Mouse (Mus musculus) embryo, embryonic 10 days (tissue): ENCODE data around the gene Abca7.
"Not testable (repeated sequence)": the region's sequence is repeated elsewhere in the genome, so short reads cannot be mapped to it uniquely, and the experiment has no call there.

ENCODE experiments used
- DNase-seq: peaks from one replicate; pipeline ENCODE4 v3.0.0-alpha.2; 2015; ENCODE audit warnings: low spot score

Gene Abca7

DNA sequence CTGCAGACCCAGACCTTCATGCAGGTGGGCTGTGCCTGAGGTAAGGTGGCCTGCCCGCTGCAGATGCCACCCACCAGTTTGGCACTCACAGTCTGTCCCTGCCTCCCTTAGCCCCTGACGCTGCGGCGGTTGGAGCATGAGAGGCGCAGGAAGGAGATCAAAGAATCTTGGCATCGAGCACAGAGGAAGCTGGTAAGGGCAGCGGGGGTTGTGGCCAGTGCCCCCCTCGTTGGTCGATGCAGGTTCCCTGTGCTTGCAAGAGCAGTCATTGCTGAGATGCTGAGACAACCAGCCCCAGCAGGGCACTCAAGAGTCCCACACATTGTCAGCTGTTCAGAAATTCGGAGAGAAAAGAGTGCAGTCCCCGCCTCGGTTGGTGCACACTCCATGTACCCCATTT, 25.9 kb downstream of the Abca7 start:
- DNase-seq: no peak

- no peak for DNase-seq
These were observed 26.5 kb downstream of the Abca7 start for GRCm38 (mm10) chr10:80022806-80023205.

- no peak for DNase-seq
These were observed 27.5 kb downstream of the Abca7 start for GRCm38 (mm10) chr10:80023758-80024157.

DNA sequence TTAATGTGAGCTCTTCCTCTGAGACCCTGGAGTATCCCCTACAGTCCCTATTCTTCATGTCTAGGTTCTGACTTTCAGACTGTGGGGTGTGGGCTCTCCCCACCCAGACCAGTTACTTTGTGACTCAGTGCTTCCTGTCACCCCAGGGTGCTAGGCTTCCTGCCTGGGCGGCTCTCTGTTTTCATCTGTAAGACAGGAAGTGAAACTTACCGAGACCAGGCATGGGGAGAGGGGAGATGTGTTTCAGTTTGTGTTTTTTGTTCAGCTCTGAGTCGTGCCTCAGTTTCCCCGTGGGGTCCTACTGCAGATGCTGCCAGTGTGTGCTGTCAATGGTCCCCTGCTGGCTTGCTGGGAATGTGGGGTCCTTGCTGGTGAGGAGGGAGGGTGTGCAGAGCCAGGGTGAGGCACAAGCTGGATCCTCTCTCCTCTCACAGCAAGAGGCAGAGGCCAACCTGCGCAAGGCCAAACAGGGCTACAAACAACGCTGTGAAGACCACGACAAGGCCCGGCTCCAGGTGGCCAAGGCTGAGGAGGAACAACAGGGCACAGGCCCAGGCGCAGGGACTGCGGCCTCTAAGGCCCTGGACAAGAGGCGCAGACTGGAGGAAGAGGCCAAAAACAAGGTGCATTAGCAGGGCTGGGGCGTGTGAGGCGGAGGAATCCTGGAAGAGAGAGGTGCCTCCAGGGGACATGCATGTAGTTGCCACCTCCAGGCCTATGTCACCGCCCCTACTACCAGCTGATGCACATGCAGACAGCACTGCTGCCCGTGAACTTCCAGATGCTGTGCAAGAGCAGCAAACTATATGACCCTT, 28.1 kb downstream of the Abca7 start:
- no peak for DNase-seq

DNA sequence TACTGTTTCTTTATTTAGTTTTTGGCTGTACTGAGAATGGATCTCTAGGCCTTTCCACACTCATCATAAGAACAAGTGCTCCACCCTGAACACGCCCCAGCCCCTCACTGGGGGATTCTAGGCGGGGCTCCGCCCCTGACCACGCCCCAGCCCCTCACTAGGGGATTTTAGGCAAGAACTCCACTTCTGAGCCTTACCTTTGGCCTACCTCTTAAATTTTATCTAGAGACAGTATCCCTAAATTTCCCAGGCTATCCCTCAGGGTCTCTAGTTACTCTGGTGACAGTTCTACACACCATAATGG, 28.7 kb downstream of the Abca7 start:
- no peak for DNase-seq

GRCm38 (mm10) chr10:80025463-80025862, 29.2 kb downstream of the Abca7 start:
- no peak for DNase-seq

GRCm38 (mm10) chr10:80025889-80026288, 29.6 kb downstream of the Abca7 start:
- DNase-seq: peak; percentile 65

DNA sequence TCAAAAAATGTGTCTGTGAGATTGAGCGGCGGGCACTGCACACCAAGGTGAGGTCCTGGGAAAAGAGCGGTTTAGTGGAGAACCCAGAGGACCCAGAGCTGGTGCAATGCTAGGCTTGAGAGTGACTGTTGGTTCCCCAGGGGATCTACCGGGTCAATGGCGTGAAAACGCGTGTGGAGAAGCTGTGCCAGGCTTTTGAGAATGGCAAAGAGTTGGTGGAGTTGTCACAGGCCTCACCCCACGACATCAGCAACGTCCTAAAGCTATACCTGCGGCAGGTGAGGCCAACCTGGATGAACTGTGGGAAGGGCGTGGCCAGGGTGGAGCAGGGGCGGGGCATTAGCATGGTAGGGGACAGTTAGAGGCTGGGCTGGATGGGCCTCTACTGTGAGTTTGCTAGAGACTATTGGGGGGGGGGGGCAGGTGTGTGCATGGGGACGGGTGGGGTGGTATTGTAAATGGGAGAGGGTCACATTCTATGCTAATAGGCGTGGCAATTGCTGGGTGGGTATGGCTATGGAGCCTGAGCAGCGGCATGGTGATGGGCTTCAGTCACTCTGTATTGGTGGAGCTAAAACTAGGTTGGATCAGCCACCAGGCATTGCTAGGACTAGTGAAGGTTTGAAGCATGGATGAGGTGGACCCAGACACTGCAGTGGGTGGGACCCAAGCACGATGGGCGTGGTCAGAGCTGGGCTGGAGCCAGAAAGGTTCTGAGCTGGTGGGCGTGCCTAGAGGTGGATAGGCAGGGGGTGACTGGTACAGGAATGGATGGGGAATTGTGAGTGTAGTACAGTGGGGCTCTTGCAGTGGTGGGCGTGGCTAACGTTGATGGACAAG, 31.6 kb downstream of the Abca7 start:
- no peak for DNase-seq

- no peak for DNase-seq
These were observed 32.2 kb downstream of the Abca7 start for GRCm38 (mm10) chr10:80028521-80028846.

DNA sequence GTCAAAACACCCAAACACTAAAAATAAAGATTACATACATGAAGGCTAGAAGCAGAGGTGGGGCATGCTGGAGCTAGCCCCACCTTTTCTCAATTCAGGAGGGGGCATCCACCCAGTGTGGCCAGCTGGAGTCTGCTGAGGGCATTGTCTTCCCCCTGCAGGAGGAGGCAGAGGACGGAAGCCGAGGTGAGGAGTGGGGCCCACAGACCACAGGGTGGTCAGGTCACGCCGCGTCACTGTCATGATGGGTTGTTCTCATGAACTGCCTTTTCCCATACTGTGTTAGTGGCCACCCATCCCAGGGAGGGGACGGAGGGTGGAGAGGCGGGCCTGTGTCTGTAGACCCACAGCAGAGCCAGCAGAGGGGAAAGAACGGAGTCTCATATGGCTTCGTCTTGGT, 33.9 kb downstream of the Abca7 start:
- DNase-seq: no peak

DNA sequence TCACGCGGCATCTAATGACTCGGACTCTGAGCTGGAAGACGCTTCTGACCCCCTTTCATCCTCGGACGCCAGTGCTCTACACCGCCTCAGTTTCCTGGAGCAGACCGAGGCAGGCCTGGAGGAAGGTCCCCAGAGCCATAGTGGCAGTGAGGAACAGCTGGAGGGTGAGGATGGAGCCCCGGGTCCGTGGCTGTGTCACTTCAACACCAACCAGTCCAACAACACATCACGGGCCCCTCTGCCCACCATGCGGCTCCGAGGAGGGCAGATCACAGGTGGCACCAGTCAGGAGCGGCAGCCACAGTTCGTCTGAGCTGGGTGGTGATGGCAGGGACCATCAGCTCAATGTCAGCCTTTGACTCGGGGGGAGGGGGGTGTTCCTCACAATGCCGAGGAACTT, 34.4 kb downstream of the Abca7 start:
- DNase-seq: no peak

DNA sequence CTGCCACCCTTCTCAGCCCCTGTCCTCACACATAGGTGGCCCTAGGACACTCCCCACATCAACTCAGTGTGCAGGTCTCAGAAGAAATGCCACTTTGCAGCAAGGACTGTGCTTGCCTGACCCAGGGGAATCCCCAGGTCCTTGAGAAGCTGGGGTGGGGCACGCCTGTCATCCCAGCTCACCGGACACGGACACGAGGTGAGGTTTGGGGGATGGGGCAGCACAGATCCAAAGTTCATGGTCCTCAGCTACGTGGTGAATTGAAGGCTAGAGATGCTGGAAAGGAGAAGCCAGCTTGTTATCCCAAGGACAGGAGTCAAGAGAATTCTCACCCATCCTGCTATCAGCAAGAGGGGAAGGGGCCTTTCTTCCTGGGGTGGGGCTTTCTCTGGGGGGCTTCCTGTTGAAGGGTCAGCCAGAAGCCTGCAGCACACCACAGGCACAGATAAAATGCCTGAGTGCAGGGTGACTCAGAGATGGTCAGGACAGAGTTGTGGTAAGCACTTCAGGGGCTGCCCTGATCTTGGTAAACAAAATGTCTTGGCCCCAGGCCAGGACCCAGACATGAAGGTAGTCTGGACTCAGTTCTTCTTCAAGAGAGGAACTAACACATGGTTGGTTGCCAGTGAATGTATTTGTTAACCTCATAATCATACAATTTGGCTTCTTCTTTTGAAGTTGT, 36.6 kb downstream of the Abca7 start:
- DNase-seq: no peak

- DNase-seq: peak; percentile 65
These were observed 37.5 kb downstream of the Abca7 start for GRCm38 (mm10) chr10:80033511-80034391.

DNA sequence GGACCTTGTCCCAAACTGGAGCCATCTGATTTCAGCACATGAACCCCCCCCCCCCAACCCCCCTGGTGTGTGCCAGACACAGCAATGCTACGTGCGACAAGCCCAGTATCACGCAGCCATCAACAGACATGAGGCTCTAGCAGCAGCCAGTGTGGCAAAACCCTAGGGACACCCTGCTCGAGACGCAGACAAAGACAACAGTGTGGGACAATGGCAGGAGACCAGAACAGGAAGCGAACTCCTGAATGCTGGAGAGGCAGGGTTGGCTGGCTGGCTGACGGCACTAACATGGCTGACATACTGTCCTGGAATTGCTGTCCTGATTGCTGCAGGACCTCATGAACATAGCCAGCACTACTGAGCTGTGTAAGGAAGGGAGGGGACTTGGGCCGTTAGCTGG, 38.9 kb downstream of the Abca7 start:
- DNase-seq: no peak

DNA sequence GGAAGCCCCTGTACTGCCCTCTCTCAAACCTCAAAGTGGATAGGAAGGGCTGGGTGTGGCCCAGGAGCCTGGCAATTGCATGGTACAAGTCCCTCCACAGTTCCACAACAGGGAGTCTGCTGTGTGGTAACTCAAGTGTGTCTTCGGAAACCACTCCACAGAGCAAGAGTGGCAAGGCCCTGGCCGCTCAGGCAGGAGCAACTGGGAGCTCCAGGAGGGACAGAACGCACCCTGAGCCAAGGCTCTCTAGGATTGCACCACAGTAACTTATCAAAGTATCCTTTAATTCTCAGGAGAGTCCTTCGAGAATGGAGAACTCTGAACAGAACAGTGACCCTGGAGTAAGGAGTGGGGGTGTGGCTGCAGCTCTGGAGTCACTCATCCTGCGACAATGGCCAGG, 39.4 kb downstream of the Abca7 start:
- no peak for DNase-seq

GRCm38 (mm10) chr10:80036832-80037231, 40.5 kb downstream of the Abca7 start:
- DNase-seq: no peak

- DNase-seq: peak; percentile 98
These were observed 43.3 kb downstream of the Abca7 start, which contains the start of gene Polr2e for GRCm38 (mm10) chr10:80039559-80039979. Gene Polr2e (minus strand): TSS chr10:80039795.

GRCm38 (mm10) chr10:80041409-80042060, 45.2 kb downstream of the Abca7 start:
- not testable (repeated sequence) for DNase-seq

- DNase-seq: peak; percentile 50
These were observed 47.8 kb downstream of the Abca7 start for GRCm38 (mm10) chr10:80044087-80044486.

DNA sequence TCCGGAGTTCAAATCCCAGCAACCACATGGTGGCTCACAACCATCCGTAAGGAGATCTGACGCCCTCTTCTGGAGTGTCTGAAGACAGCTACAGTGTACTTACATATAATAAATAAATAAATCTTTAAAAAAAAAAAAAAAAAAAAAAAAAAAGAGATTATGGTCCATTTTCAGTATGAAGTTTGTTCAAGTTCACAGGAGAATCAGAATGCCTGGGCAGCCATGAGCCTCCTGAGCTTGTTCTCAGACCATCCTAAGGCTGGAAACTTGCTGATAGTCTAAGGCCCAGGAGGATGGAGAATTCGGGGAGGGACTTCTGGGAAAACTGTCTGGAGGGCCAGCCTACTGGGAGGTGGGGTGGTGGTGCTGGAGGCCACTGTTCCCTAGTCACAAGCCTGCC, 49.1 kb downstream of the Abca7 start:
- DNase-seq: not testable (repeated sequence)

- DNase-seq: no peak
These were observed 49.5 kb downstream of the Abca7 start for GRCm38 (mm10) chr10:80045766-80046165.
